Mouse (Mus musculus) E14TG2a.4 (cell line): ENCODE measurements around the gene Zfp2.

Experiments
- CTCF ChIP-seq: conservative IDR thresholded peaks from 2 replicates; pipeline ENCODE4 v1.5.1; 2014; ENCODE audit warnings: low read length
- NANOG ChIP-seq: IDR thresholded peaks from 2 replicates; pipeline ENCODE4 v1.6.1; 2014; ENCODE audit warnings: borderline replicate concordance, low read length, mixed read lengths
- POU5F1 ChIP-seq: IDR thresholded peaks from 2 replicates; pipeline ENCODE4 v1.6.1; 2014; ENCODE audit warnings: low read length, borderline replicate concordance

DNA sequence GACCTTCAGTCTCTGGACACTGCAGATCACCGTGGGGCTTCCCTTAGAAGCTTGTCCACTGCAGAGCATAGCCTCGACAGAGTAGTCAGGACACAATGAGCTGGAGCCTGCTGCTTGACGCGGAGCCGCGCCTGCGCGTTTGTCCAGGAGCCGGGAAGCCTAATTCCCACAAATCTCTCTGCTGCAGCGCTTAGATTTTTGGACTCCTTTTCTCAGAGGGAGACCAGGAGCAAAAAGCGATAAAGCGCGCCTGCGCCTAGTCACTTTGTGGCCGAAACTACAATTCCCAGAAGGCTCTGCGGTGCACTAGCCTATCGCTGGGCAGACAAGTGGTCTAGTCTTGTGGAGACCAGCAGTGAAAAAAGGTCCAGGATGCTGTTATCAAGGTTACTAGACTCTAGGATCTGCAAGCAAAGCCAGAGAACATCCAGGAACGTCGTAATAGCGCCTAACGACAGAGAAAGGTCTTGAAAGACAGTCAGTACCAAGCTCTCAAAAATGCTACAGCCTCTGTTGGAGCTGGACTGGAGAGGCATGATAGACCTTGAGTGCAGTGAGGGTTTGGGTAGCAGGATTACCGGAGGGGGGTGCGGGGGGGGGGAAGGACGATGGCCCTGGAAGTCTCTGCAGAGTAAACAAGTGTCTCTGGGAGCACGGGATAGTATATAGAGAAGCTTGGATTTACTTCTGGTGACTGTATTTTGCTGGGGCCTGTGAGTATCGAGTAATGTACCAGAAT, 28.4 kb downstream of the Zfp2 start, which contains the start of gene Zfp454:
- TF ChIP-seq CTCF (no peak), POU5F1 (no peak), NANOG (no peak)
